Mouse (Mus musculus) neural tube, embryonic 15.5 days (tissue): ENCODE measurements around the gene Fbln5. TPM values are rescaled to one million over a fixed set of nuclear protein-coding genes. Genes with fewer than 3 reads are reported as not detected.

Experiments used
- ATAC-seq: fragments of 200-750 bp; cut with Nextera tagmentation; 2 replicates; pipeline ENCODE4 v1.8.0; 2017; ENCODE audit warnings: mild to moderate bottlenecking, moderate TSS enrichment, moderate library complexity; ENCODE audit not compliant: low FRiP score
- H3K27ac ChIP-seq: fragments of 300-500 bp; sonication (generic); replicated peaks from 2 replicates; pipeline ENCODE4 v1.5.1; 2015; ENCODE audit warnings: mild to moderate bottlenecking, inconsistent platforms
- H3K27me3 ChIP-seq: fragments of 300-500 bp; sonication (generic); replicated peaks from 2 replicates; pipeline ENCODE4 v1.6.1; 2015; ENCODE audit warnings: inconsistent platforms
- H3K36me3 ChIP-seq: fragments of 300-500 bp; sonication (generic); 2 replicates; pipeline ENCODE4 v1.6.1; 2015; ENCODE audit warnings: inconsistent platforms
- H3K4me1 ChIP-seq: fragments of 300-500 bp; sonication (generic); 2 replicates; pipeline ENCODE4 v1.6.1; 2015; ENCODE audit warnings: inconsistent platforms
- H3K4me2 ChIP-seq: fragments of 300-500 bp; sonication (generic); 2 replicates; pipeline ENCODE4 v1.6.1; 2015; ENCODE audit warnings: inconsistent platforms, mild to moderate bottlenecking, moderate library complexity
- H3K4me3 ChIP-seq: fragments of 300-500 bp; sonication (generic); replicated peaks from 2 replicates; pipeline ENCODE4 v1.5.1; 2015; ENCODE audit warnings: mild to moderate bottlenecking, inconsistent platforms
- H3K9ac ChIP-seq: fragments of 300-500 bp; sonication (generic); replicated peaks from 2 replicates; pipeline ENCODE4 v1.6.1; 2015; ENCODE audit warnings: mild to moderate bottlenecking, inconsistent platforms
- H3K9me3 ChIP-seq: fragments of 300-500 bp; sonication (generic); replicated peaks from 2 replicates; pipeline ENCODE4 v1.6.1; 2016; ENCODE audit warnings: inconsistent platforms
- WGBS: fragments of 180-500 bp; shearing (Covaris S2); methylation state at CpG from one replicate; pipeline ENCODE4 v1.1.7; 2015; ENCODE audit warnings: mixed read lengths; 5-methylcytosine and 5-hydroxymethylcytosine counted together
- polyA plus RNA-seq: library from polyadenylated mRNA; unstranded; fragments of >200 nt; fragmentation: Nextera tagmentation; extraction: Ambion mirVana; gene quantifications from 2 replicates; pipeline ENCODE4 v1.2.1, GENCODE M21; 2015

The Fbln5 gene
- polyA plus RNA-seq, 1 experiment from 2014 or later: 17.2 TPM

DNA sequence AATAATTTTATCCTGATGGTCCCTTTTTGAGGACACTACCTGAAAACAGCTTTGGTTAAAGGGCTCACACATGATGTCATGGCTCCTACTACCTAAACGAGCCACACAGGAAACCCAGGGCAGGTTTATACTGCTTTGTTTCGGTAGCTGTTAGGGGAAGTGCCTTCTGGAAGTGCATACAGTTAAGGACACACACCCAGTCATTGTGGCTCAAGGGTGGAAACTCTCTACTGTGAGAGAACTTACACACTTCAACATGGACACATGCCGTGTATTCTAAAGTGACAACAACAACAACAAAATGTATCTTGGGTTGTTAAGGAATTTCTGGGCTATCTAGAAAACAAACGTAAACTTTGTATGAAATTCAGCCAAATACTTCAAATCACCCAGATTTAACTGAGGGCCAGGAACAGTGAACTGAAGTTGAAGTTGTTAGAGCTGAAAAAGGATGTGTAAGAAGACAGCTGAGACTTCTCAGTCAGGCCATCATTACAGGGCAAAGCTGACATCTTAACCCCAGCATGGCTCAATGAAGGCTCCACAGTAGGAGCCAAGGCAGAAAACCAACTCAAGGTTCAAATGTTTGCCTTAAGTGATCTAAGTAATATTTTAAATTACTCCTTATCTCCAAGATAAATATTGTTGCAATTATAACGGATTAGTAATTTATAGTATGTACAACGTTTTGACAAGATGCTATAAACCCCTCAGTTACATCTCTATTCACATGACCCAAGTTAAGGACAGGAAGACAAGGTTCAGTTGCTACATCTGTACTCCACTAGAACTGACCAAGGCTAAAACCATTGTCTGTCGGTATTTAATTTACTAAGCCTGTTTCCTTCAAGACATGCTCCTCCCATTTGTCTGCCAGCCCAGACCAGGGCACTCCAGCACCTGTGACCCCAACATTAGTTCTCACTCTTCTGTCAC is 13.6 kb upstream of the Fbln5 start:
- H3K4me1 ChIP-seq: no peaks in the 10 kb centered on the region
- H3K27me3 ChIP-seq: no peaks in the 10 kb centered on the region
- no peaks in the 10 kb centered on the region for H3K9me3 ChIP-seq
- H3K9ac ChIP-seq: no peak overlapping the region
- H3K36me3 ChIP-seq: peaks cover 26% of the 10 kb centered on the region
- ATAC-seq: no peak
- no peak overlapping the region for H3K27ac ChIP-seq
- no peak overlapping the region for H3K4me2 ChIP-seq
- H3K4me3 ChIP-seq: no peak overlapping the region
- 92% methylated on average over 7 of the region's 7 CpGs for WGBS

DNA sequence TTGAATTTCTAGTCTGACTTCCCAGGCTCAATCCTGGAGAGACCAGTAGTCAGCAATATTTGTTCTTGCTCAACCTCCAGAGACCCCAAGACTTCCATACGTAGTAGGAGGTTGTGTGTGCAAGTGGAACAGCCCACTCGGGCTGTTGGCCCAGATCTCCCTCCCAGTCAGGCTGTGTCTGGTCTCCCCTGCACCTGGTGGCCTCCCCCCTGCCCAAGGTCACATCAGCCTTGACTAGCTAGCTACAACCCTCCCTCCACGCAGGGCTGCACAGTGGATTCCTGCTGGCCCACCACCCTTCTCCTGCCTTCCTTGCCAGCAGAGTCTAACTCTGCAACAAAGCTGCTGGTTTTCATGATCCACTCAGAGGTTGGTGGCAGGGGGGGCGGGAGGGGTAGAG is 12.4 kb upstream of the Fbln5 start:
- 75% methylated on average over 4 of the region's 4 CpGs for WGBS
- ATAC-seq: no peak

DNA sequence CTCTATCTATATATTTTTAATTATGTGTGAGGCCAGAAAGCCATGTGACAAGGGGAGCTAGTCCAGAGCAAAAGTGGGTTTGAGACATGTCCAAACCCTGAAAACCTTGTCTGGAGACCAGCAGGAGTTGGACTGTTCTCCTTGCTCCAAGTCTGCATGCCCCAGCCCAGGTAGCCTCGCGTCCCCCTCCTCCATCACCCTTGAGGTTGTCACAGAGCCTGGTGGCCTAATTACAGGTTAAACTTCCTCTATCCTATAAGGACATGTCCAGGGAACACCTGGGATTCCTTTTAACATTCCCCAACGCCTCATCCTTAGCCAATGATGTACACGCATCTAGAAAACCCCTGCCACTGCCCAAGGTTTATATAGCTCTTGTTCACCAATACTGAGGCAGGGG is 4.3 kb upstream of the Fbln5 start:
- H3K36me3 ChIP-seq: no peaks in the 10 kb centered on the region
- no peak for ATAC-seq
- no peaks in the 10 kb centered on the region for H3K9me3 ChIP-seq
- peaks cover 15% of the 10 kb centered on the region for H3K4me1 ChIP-seq
- 95% methylated on average over 4 of the region's 4 CpGs for WGBS
- peaks cover 10% of the 10 kb centered on the region; the same call in 1 of the 2 replicates for H3K27me3 ChIP-seq
- H3K4me2 ChIP-seq: no peak overlapping the region
- no peak overlapping the region for H3K27ac ChIP-seq
- H3K9ac ChIP-seq: no peak overlapping the region
- H3K4me3 ChIP-seq: no peak overlapping the region

More for the DNA sequence above, 12.4 kb upstream of the Fbln5 start:
- Histone ChIP-seq H3K27ac (no peak overlapping the region), H3K27me3 (no peaks in the 10 kb centered on the region), H3K4me1 (no peaks in the 10 kb centered on the region), H3K36me3 (peaks cover 16% of the 10 kb centered on the region), H3K4me2 (no peak overlapping the region), H3K4me3 (no peak overlapping the region), H3K9me3 (no peaks in the 10 kb centered on the region), H3K9ac (no peak overlapping the region)

DNA sequence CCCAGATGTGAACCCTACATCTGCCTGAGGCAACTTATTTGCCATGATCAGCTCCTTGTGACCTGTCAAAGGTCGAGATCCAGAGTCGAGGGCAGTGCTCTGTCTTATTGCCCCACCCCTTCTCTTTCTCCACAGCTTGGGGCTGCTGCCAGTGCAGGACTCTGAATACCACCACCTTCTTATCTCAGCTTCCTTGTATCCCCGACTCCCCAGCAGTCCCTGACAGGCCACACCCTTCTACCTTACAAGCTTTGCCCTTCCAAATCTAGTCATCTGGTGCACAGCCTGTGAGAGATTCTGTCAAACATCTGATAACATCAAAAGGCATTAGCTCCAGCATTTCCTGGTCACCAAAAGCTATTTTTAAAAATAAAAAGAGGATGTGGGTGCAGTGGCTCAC is 2.7 kb upstream of the Fbln5 start:
- H3K4me1 ChIP-seq: peaks cover 16% of the 10 kb centered on the region
- H3K9ac ChIP-seq: no peak overlapping the region
- H3K27me3 ChIP-seq: peaks cover 12% of the 10 kb centered on the region; the same call in 1 of the 2 replicates
- WGBS: 49% methylated on average over 3 of the region's 3 CpGs
- no peaks in the 10 kb centered on the region for H3K9me3 ChIP-seq
- H3K36me3 ChIP-seq: no peaks in the 10 kb centered on the region
- ATAC-seq: no peak
- no peak overlapping the region for H3K4me2 ChIP-seq
- no peak overlapping the region for H3K27ac ChIP-seq
- no peak overlapping the region for H3K4me3 ChIP-seq

DNA sequence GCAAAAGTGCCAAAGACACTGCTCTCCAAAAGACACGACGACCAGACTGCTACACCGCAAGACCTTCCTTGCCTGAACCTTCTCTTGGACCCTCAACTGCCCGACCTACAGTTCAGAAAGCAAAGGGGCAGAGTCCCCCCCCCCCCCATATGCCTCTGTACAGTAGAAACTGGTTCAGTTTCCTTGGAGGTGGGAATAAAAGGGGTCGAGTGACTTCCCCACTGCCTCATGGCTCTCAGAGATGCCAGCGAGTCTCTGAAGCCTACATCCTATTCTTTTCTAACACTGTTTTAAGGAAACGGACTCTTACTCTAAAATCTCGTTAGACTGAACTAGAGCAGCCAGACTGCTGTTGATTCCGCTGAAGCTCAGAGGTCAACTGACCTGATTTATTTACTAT is 715 bp upstream of the Fbln5 start:
- Histone ChIP-seq H3K9me3 (no peaks in the 10 kb centered on the region), H3K27ac (no peak overlapping the region), H3K4me3 (peak overlapping the region; percentile 53), H3K4me2 (peak overlapping the region; percentile 99), H3K27me3 (peaks cover 12% of the 10 kb centered on the region; the same call in 1 of the 2 replicates), H3K4me1 (peaks cover 16% of the 10 kb centered on the region), H3K36me3 (no peaks in the 10 kb centered on the region), H3K9ac (no peak overlapping the region)
- WGBS: 48% methylated on average over 9 of the region's 9 CpGs
- peak; percentile 26; the same call in 1 of the 2 replicates for ATAC-seq

DNA sequence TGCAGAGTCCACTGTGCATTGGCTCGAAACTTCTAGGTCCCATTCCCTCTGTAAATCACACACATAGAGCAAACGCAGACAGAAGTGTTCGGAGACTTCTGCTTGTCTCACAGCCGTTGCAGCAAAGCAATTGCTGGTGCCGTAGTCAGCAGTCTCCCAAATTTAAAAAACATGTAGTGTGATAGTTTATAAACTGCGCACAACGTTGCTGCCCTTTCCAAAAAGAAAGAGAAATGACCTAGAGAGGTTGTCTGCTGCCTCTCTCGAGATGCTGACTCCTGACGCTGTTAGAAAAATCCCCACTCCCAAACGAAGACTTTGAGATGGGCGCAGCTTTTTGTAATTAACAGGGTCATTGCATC is 628 bp downstream of the Fbln5 start:
- WGBS: 31% methylated on average over 11 of the region's 11 CpGs
- H3K9ac ChIP-seq: peak overlapping the region; percentile 43
- peak overlapping the region; percentile 99 for H3K4me2 ChIP-seq
- no peak for ATAC-seq
- no peaks in the 10 kb centered on the region for H3K36me3 ChIP-seq
- peak overlapping the region; percentile 53 for H3K4me3 ChIP-seq
- no peaks in the 10 kb centered on the region for H3K9me3 ChIP-seq
- peaks cover 16% of the 10 kb centered on the region for H3K4me1 ChIP-seq
- peaks cover 12% of the 10 kb centered on the region; the same call in 1 of the 2 replicates for H3K27me3 ChIP-seq
- H3K27ac ChIP-seq: no peak overlapping the region

DNA sequence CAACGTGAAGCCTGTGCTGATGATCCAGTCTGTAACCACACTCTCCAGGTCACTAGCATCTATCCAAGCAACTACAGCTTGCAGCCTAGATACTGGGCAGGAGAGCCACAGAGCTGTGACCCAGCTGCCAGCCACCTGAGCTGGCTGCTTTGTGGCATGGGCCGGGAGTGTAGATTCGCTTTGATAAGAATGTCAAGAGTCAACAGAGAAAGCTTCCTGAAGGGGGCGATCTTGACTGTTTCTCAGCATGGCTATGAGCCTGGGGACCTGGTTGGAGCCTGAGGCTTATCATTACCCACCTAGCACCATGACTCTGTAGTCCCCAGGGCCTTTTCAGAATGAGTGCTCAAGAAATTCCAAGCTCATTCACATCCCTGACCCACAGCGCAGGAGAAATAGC is 2.0 kb downstream of the Fbln5 start:
- WGBS: 45% methylated on average over 5 of the region's 5 CpGs
- peaks cover 12% of the 10 kb centered on the region; the same call in 1 of the 2 replicates for H3K27me3 ChIP-seq
- no peaks in the 10 kb centered on the region for H3K36me3 ChIP-seq
- no peak overlapping the region for H3K27ac ChIP-seq
- H3K4me2 ChIP-seq: no peak overlapping the region
- no peak overlapping the region for H3K9ac ChIP-seq
- no peaks in the 10 kb centered on the region for H3K9me3 ChIP-seq
- no peak for ATAC-seq
- H3K4me1 ChIP-seq: peaks cover 16% of the 10 kb centered on the region
- H3K4me3 ChIP-seq: no peak overlapping the region

DNA sequence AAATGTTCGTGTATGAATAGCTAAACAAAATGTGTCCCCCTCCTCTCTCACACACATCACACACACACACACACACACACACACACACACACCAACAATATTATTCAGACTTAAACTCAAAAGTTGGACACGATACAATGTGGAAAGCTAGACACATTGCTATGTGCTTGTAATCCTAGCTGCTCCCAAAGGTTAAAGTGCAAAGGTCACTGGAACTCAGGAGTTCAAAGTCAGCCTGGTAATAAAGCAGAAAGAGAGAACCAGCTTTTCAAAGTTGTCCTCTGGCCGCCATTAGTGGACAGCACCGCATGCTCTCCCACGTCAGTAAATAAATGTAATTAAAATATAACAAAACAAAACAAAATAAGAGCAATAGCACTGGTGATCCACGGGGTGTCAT is 3.1 kb downstream of the Fbln5 start:
- peaks cover 16% of the 10 kb centered on the region for H3K4me1 ChIP-seq
- no peaks in the 10 kb centered on the region for H3K9me3 ChIP-seq
- whole genome bisulfite sequencing: 89% methylated on average over 6 of the region's 6 CpGs
- H3K4me2 ChIP-seq: no peak overlapping the region
- H3K36me3 ChIP-seq: no peaks in the 10 kb centered on the region
- H3K27me3 ChIP-seq: peaks cover 10% of the 10 kb centered on the region; the same call in 1 of the 2 replicates
- ATAC-seq: no peak
- H3K27ac ChIP-seq: no peak overlapping the region
- H3K4me3 ChIP-seq: no peak overlapping the region
- no peak overlapping the region for H3K9ac ChIP-seq

DNA sequence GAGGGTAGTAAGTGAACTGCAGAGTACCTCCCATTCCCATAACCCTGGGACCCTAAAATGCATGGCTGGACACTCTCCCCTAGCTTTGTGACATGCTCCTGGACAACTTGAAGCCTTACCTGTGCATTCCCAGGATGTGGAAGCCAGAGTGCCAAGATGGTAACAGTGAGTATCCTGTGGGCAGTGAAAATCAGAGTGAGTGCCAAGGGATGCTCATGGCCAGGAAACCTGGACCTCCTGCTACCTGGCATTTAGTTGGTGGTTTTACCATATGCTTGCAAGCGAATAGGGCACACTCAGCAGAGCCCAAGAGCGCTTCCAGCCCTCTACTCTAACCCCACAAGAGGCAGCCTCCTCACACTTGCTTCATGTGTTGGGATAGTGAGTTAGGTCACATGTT is 4.4 kb downstream of the Fbln5 start:
- 86% methylated on average over 2 of the region's 2 CpGs for WGBS
- Histone ChIP-seq H3K9me3 (no peaks in the 10 kb centered on the region), H3K4me3 (no peak overlapping the region), H3K27me3 (peaks cover 3% of the 10 kb centered on the region; the same call in 1 of the 2 replicates), H3K4me2 (no peak overlapping the region), H3K4me1 (peaks cover 14% of the 10 kb centered on the region), H3K27ac (no peak overlapping the region), H3K9ac (no peak overlapping the region), H3K36me3 (no peaks in the 10 kb centered on the region)
- ATAC-seq: no peak

DNA sequence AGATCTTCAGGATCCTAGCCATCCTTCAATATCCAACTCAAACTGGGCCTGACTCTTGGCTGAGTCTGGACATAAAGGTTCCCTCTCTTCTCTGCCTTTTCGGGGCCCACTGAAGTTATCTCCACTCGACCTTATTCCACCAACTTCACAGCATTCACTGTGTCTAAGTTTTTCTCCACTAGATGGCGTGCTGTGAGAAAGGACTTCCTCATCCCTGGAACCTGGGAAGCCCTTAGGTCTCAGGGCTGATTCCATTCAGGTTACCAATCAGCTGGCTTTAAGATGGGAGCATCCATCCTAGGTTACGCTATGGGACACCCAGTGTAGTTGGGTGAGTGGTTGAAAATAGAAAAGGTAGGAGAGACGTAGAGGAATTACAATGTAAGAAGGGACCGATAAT is 7.7 kb downstream of the Fbln5 start:
- H3K36me3 ChIP-seq: no peaks in the 10 kb centered on the region
- ATAC-seq: no peak
- no peak overlapping the region for H3K4me2 ChIP-seq
- H3K9me3 ChIP-seq: no peaks in the 10 kb centered on the region
- no peak overlapping the region for H3K9ac ChIP-seq
- H3K4me3 ChIP-seq: no peak overlapping the region
- H3K4me1 ChIP-seq: no peaks in the 10 kb centered on the region
- WGBS: 70% methylated on average over 6 of the region's 6 CpGs
- H3K27me3 ChIP-seq: no peaks in the 10 kb centered on the region
- H3K27ac ChIP-seq: no peak overlapping the region

DNA sequence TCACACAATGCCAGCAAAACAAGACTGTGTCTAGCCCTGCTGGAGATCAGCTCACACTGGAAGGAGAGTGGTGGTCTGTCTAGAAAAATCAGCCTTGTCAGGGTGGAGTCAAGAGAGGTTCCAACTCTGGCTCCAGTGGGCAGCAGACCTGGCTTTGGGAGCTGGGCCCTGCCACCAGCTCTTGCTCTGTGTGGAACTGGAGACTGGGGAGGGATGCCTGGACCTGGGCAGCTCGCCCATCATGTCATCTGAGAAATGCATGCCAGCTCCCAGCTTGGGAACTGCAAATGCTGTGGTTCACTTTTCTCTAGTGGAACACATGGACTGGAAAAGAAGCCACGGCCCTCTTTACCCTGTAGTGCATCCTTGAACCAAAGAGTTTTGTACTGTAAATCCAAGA is 8.3 kb downstream of the Fbln5 start:
- Histone ChIP-seq H3K27ac (no peak overlapping the region), H3K9me3 (no peaks in the 10 kb centered on the region), H3K27me3 (no peaks in the 10 kb centered on the region), H3K4me1 (no peaks in the 10 kb centered on the region), H3K9ac (no peak overlapping the region), H3K4me2 (no peak overlapping the region), H3K4me3 (no peak overlapping the region), H3K36me3 (no peaks in the 10 kb centered on the region)
- no peak for ATAC-seq
- WGBS: 63% methylated on average over 2 of the region's 2 CpGs

DNA sequence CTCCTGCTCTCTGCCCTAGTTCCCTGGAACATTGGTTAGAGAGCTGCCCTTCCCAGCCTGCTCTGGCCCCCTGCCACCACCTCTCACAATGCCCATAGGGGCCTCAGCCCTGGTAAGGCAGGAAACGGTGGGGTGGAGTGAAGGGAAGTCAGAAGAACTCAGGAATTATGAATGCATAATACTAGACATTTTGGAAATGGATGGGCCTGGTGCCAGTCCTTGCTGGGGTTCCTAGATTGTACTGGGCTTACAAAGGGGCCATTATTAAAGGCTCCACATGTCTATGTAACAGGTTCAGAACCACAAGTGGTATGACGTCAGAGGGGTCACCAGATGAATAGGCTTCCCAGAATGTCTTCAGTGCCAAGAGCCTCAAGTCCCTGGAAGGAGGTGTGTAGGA is 11.5 kb downstream of the Fbln5 start:
- ATAC-seq: no peak
- Histone ChIP-seq H3K9ac (no peak overlapping the region), H3K27ac (no peak overlapping the region), H3K4me2 (no peak overlapping the region), H3K27me3 (no peaks in the 10 kb centered on the region), H3K36me3 (no peaks in the 10 kb centered on the region), H3K4me3 (no peak overlapping the region), H3K9me3 (no peaks in the 10 kb centered on the region), H3K4me1 (no peaks in the 10 kb centered on the region)
- 75% methylated on average over 2 of the region's 2 CpGs for WGBS
